Mouse (Mus musculus): ENCODE results near the gene Olfr1243.
"Not testable (repeated sequence)": the region's sequence is repeated elsewhere in the genome, so short reads cannot be mapped to it uniquely, and the experiment has no call there.

Olfr1243 gene

DNA sequence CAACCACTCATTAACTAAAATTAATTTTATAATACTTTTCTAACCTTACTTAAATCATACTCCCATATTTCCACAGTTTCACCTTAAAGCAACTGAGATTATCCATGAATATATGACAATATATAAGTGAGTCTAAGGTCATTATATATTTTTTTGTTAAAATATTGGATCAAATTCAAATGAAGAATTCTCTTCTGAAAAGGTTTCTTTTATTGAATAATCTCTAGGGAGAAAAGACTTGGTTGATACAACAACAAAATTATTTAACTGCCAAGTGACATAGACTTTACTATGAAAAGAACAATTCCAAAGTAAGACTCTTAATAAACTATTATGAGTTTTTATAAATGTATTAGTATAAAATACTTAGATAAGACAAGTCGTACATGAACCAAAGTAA is at the start of gene Olfr1243:
Olfr1243 (minus strand) TSS at position 101 of the 400 bp plus-strand sequence.
- DNase-seq (ENCODE audit: low spot score), result no peak

DNA sequence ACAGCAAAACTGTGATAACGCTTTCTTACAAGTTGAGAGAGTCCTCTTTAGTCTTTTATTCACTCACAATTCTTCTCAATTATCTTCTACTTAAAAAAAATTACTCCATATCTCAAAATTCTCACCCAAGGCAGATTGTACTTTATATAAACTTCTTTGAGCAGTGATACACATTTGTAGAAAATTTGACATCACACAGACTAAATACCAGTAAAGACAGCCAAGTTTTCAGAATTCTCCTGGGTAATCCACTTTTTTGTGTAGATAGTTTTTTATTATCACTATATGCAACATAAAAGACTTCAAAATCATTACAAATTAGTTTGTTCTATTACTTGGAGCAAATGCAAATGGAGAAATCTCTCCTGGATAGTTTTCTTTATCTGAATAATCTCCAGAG is 47.1 kb upstream of the Olfr1243 start, which contains the start of gene Olfr1245:
Olfr1245 (minus strand) TSS at position 101 of the 400 bp plus-strand sequence.
- no peak for DNase-seq (ENCODE audit: low spot score)

DNA sequence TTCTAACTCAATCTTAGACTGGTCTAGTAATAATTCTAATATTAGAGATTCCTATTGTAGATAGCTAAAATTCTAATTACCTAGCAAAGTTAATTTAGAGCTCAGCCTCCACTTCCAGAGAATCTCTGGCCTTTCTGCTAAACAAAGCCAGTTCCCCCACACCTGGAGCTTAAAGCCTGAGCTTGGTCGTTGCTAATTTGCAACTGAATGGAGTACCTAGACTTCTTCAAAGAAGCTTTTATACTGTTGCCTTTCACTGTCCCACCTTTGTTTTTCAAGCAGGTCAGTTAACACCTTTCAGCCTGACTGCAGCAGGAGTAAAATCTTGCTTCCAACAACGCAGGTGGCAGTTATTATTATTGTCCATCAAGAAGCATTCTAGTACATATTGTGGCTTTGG is 31.4 kb upstream of the Olfr1243 start:
- not testable (repeated sequence) for DNase-seq (ENCODE audit: low spot score)

DNA sequence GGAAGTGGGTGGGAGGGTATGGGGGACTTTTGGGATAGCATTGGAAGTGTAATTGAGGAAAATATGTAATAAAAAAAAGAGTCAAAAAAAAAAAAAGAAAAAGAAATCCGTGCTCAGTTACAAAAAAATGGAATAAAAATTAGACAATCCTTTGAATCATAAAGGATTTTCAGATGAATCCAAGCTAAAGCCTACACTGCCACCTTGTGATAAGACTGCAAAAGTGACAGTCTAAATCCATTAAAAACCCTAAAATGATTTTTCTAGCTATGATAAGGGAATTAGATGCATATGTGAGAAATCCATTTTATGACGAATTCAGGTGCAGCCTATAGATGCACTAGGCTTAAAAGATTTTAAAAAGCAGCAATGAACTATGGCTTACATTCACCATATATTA is 13.2 kb upstream of the Olfr1243 start:
- DNase-seq (ENCODE audit: low spot score), result no peak

DNA sequence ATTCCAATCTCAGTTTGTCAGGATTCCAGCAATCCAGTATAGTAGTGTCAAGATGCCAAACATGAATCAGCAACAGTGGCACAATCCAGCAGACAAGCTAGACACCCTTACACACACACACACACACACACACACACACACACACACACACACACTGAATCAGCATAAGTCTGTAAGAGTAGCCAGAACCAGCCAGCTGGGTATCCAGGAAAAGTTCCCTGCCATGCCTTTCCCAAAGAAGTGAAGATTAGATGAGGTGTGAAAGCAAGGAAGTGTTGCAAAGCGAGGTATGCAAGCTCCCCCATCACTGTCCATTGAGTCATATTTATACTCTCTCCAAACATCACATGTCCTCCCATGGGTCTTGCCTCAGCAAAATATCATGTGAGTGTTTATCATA is 8.6 kb upstream of the Olfr1243 start:
- DNase-seq (ENCODE audit: low spot score), result no peak

DNA sequence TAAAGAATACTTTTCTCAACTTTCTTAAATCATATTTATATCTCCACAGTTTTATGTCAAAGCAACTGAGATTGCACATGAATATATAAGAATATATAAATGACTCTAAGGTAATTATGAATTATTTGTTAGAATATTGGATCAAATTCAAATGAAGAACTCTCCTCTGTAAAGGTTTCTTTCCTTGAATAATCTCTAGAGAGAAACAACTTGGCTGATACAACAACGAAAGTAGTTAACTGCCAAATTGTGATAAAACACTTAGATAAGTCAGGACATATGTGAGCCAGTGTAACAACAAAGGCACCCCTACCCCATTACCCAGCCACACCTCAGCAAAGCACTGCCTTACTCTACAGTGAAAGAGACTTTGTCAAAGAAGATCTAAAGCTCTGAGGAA is 33.1 kb downstream of the Olfr1243 start, which contains the start of gene Olfr1242:
Olfr1242 (minus strand) TSS at position 101 of the 400 bp plus-strand sequence.
- DNase-seq (ENCODE audit: low spot score), result no peak

DNA sequence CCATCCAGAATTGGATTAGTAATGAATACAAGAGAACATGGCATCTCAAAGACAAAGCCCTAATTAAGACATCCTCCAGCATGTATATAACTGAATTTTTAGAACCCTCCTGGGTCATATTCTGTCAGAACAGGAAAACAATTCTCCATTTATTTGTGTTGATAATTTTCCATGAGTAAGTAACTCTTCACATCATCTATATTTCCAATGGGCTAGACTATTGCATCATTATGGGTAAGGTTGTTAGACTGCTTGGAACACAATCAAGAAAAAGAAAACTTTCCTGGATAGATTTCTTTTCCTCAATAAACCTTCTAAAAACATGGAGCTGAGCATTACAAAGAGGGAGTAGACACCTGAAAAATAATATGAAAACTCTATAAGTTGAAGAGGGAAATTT is 44.3 kb downstream of the Olfr1243 start, which contains the start of gene Olfr1241:
Olfr1241 (minus strand) TSS at position 101 of the 400 bp plus-strand sequence.
- DNase-seq (ENCODE audit: low spot score), result no peak

Measured in layer of hippocampus, adult 11-12 months (tissue).